Mouse (Mus musculus) forebrain, embryonic 13.5 days (tissue): ENCODE measurements at regions not wholly inside any gene's neighbourhood (a gene's known extent, or its start where the extent isn't known, plus 50 kb on each side); places are given as distances from the start of the nearest gene placed in this dataset.

ENCODE experiments used
- ATAC-seq: fragments of 200-750 bp; cut with Nextera tagmentation; 2 replicates; pipeline ENCODE4 v1.8.0; 2017
- H3K27ac ChIP-seq: fragments of 300-500 bp; sonication (generic); 2 replicates; pipeline ENCODE4 v1.5.1; 2015; ENCODE audit warnings: inconsistent platforms, mild to moderate bottlenecking, moderate library complexity
- H3K27me3 ChIP-seq: fragments of 300-500 bp; sonication (generic); 2 replicates; pipeline ENCODE4 v1.6.1; 2015; ENCODE audit warnings: mild to moderate bottlenecking, inconsistent platforms
- H3K36me3 ChIP-seq: fragments of 300-500 bp; sonication (generic); 2 replicates; pipeline ENCODE4 v1.6.1; 2015; ENCODE audit warnings: mild to moderate bottlenecking, inconsistent platforms; ENCODE audit not compliant: poor library complexity, severe bottlenecking
- H3K4me1 ChIP-seq: fragments of 300-500 bp; sonication (generic); 2 replicates; pipeline ENCODE4 v1.6.1; 2015; ENCODE audit warnings: inconsistent platforms
- H3K4me2 ChIP-seq: fragments of 300-500 bp; sonication (generic); 2 replicates; pipeline ENCODE4 v1.6.1; 2015; ENCODE audit warnings: inconsistent platforms, mild to moderate bottlenecking, moderate library complexity
- H3K4me3 ChIP-seq: fragments of 300-500 bp; sonication (generic); 2 replicates; pipeline ENCODE4 v1.5.1; 2015; ENCODE audit warnings: mild to moderate bottlenecking, inconsistent platforms
- H3K9ac ChIP-seq: fragments of 300-500 bp; sonication (generic); 2 replicates; pipeline ENCODE4 v1.6.1; 2015; ENCODE audit warnings: mild to moderate bottlenecking, inconsistent platforms
- H3K9me3 ChIP-seq: fragments of 300-500 bp; sonication (generic); replicated peaks from 2 replicates; pipeline ENCODE4 v1.6.1; 2016; ENCODE audit warnings: inconsistent platforms
- WGBS: fragments of 180-500 bp; shearing (Covaris S2); methylation state at CpG from one replicate; pipeline ENCODE4 v1.1.7; 2015; 5-methylcytosine and 5-hydroxymethylcytosine counted together

- H3K9me3 ChIP-seq, result no peaks in the 10 kb centered on the region
- no peak overlapping the region for H3K27ac ChIP-seq
- H3K4me2 ChIP-seq, result no peak overlapping the region
- 76% methylated on average over 2 of the region's 2 CpGs for WGBS
- no peaks in the 10 kb centered on the region for H3K4me1 ChIP-seq
- no peak overlapping the region for H3K9ac ChIP-seq
- no peak overlapping the region for H3K4me3 ChIP-seq
- ATAC-seq, result no peak
- H3K27me3 ChIP-seq, result no peaks in the 10 kb centered on the region
- H3K36me3 ChIP-seq, result no peaks in the 10 kb centered on the region
These were observed 361.6 kb upstream of the Edil3 start for GRCm38 (mm10) chr13:88459474-88460173.

- no peak overlapping the region for H3K9ac ChIP-seq
- WGBS, result 73% methylated on average over 10 of the region's 10 CpGs
- no peak overlapping the region for H3K4me2 ChIP-seq
- H3K4me3 ChIP-seq, result no peak overlapping the region
- peak; percentile 69; the same call in 1 of the 2 replicates for ATAC-seq
- no peaks in the 10 kb centered on the region for H3K4me1 ChIP-seq
- H3K36me3 ChIP-seq, result no peaks in the 10 kb centered on the region
- no peak overlapping the region for H3K27ac ChIP-seq
- H3K27me3 ChIP-seq, result no peaks in the 10 kb centered on the region
- H3K9me3 ChIP-seq, result 0 out of 2 replicates have a peak, but pooled peaks cover 2% of the 10 kb centered on the region
These were observed 331.2 kb upstream of the Edil3 start for GRCm38 (mm10) chr13:88490104-88490503.

- Histone ChIP-seq H3K27me3 (no peaks in the 10 kb centered on the region), H3K36me3 (no peaks in the 10 kb centered on the region), H3K27ac (no peak overlapping the region), H3K9ac (no peak overlapping the region), H3K4me1 (no peaks in the 10 kb centered on the region), H3K4me3 (no peak overlapping the region), H3K9me3 (no peaks in the 10 kb centered on the region), H3K4me2 (no peak overlapping the region)
- WGBS, result 82% methylated on average over 1 of the region's 1 CpGs
- ATAC-seq, result no peak
These were observed 310.3 kb upstream of the Edil3 start for GRCm38 (mm10) chr13:88510850-88511554.

GRCm38 (mm10) chr13:88534796-88535195 lies 286.5 kb upstream of the Edil3 start:
- Histone ChIP-seq H3K9me3 (no peaks in the 10 kb centered on the region), H3K4me1 (no peaks in the 10 kb centered on the region), H3K9ac (no peak overlapping the region), H3K4me3 (no peak overlapping the region), H3K4me2 (no peak overlapping the region), H3K27ac (no peak overlapping the region), H3K36me3 (no peaks in the 10 kb centered on the region), H3K27me3 (no peaks in the 10 kb centered on the region)
- ATAC-seq, result no peak

DNA sequence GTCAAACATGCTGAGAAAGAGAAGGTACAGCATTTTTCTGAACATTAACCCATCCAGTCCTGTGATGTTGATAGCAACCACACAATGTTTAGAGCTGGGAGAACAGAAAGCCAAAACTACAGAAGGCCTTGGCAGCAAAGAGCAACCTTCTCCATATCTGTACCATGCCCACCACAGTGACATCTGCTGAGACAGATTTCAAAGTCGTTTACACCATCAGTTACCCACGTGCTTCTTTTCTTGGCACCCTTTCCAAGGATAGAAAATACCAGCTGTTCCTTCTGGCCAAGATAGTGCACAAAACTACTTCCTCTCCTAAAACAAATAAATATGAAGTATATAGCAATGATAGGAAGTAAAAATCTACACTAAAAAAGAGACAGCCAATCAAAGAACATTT lies 266.8 kb upstream of the Edil3 start:
- H3K9me3 ChIP-seq, result no peaks in the 10 kb centered on the region
- no peak overlapping the region for H3K4me2 ChIP-seq
- no peak overlapping the region for H3K27ac ChIP-seq
- no peak overlapping the region for H3K9ac ChIP-seq
- H3K4me1 ChIP-seq, result no peaks in the 10 kb centered on the region
- no peak overlapping the region for H3K4me3 ChIP-seq
- H3K27me3 ChIP-seq, result no peaks in the 10 kb centered on the region
- H3K36me3 ChIP-seq, result no peaks in the 10 kb centered on the region
- WGBS, result 53% methylated on average over 2 of the region's 2 CpGs
- peak; percentile 97 for ATAC-seq

GRCm38 (mm10) chr13:88564978-88565377 lies 256.3 kb upstream of the Edil3 start:
- no peak overlapping the region for H3K9ac ChIP-seq
- no peaks in the 10 kb centered on the region for H3K4me1 ChIP-seq
- WGBS, result 80% methylated on average over 1 of the region's 1 CpGs
- no peaks in the 10 kb centered on the region for H3K36me3 ChIP-seq
- no peak overlapping the region for H3K27ac ChIP-seq
- no peaks in the 10 kb centered on the region for H3K27me3 ChIP-seq
- no peaks in the 10 kb centered on the region for H3K9me3 ChIP-seq
- ATAC-seq, result no peak
- no peak overlapping the region for H3K4me2 ChIP-seq
- no peak overlapping the region for H3K4me3 ChIP-seq

DNA sequence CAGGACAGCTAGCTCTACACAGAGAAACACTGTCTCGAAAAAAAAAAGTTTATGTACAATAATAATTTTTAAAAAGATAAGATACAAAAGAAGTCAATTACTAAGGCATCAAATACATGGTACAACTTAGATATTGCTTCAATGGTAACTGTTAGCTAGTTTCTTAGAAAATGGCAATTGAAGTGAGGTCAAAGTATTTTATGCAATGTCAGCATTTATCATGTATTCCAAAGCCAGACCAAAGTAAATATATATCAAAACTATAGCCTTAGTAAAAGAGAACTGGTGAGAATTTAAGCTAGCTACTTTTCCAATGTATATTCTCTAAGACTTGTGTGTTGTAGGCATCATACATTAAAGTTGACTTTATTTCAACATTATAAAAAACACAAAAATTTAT lies 219.0 kb upstream of the Edil3 start:
- Histone ChIP-seq H3K9me3 (no peaks in the 10 kb centered on the region), H3K27me3 (no peaks in the 10 kb centered on the region), H3K4me2 (no peak overlapping the region), H3K27ac (no peak overlapping the region), H3K4me1 (no peaks in the 10 kb centered on the region), H3K4me3 (no peak overlapping the region), H3K9ac (no peak overlapping the region), H3K36me3 (no peaks in the 10 kb centered on the region)
- 57% methylated on average over 1 of the region's 1 CpGs for WGBS
- ATAC-seq, result no peak

GRCm38 (mm10) chr13:88610610-88611009 lies 210.7 kb upstream of the Edil3 start:
- Histone ChIP-seq H3K27ac (no peak overlapping the region), H3K4me1 (no peaks in the 10 kb centered on the region), H3K9ac (no peak overlapping the region), H3K27me3 (no peaks in the 10 kb centered on the region), H3K9me3 (no peaks in the 10 kb centered on the region), H3K4me2 (no peak overlapping the region), H3K4me3 (no peak overlapping the region), H3K36me3 (no peaks in the 10 kb centered on the region)
- WGBS, result 59% methylated on average over 2 of the region's 2 CpGs
- ATAC-seq, result no peak

DNA sequence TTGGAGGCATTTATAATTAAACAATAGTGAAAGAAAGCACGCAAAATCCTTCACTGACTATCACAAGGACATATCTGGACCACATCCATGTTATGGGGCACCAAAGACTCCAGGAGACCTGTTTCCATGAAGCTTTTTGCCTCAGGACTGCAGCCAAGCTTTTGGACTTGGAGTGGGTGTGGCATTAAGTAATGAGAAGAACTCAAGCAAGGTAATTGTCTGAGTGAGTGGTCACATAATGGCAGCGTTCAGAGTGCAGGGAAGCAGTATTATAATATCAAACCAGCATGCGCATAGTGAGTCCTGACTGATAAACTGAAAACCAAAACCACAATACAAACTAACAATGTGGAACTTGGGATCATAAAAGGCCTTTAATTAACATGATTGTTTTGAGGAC lies 208.0 kb upstream of the Edil3 start:
- no peak overlapping the region for H3K27ac ChIP-seq

GRCm38 (mm10) chr13:88650135-88650534 lies 171.1 kb upstream of the Edil3 start:
- Histone ChIP-seq H3K4me3 (no peak overlapping the region), H3K9ac (no peak overlapping the region), H3K4me1 (0 out of 2 replicates have a peak, but pooled peaks cover 5% of the 10 kb centered on the region), H3K27me3 (no peaks in the 10 kb centered on the region), H3K27ac (no peak overlapping the region), H3K9me3 (no peaks in the 10 kb centered on the region), H3K4me2 (no peak overlapping the region), H3K36me3 (no peaks in the 10 kb centered on the region)
- WGBS, result 68% methylated on average over 2 of the region's 2 CpGs
- ATAC-seq, result peak; percentile 48; the same call in 1 of the 2 replicates

More for the DNA sequence above, 208.0 kb upstream of the Edil3 start:
- 76% methylated on average over 3 of the region's 3 CpGs for WGBS
- Histone ChIP-seq H3K4me3 (no peak overlapping the region), H3K4me2 (no peak overlapping the region), H3K4me1 (no peaks in the 10 kb centered on the region), H3K36me3 (no peaks in the 10 kb centered on the region), H3K9me3 (no peaks in the 10 kb centered on the region), H3K27me3 (no peaks in the 10 kb centered on the region), H3K9ac (no peak overlapping the region)
- no peak for ATAC-seq

DNA sequence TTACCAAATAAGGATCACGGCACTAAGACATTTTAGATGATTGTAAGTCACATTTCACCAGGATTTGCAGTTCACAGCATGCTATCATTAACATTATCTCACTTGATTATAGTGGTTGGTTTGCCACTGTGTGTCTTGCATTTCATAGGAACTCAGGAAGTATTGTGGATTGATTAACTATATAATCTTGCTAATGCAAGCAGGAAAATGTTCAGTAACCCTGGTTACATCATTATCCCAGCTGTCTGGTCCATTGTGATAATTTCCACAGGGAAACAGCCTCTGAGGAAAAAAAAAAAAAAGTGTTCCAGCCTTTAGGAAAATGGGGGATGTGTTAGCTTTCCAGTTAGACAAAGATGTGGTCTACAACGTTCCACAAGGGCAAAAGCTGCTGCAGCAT lies 170.2 kb upstream of the Edil3 start:
- Histone ChIP-seq H3K36me3 (no peaks in the 10 kb centered on the region), H3K4me3 (no peak overlapping the region), H3K27me3 (no peaks in the 10 kb centered on the region), H3K4me1 (0 out of 2 replicates have a peak, but pooled peaks cover 5% of the 10 kb centered on the region), H3K9me3 (no peaks in the 10 kb centered on the region), H3K4me2 (no peak overlapping the region), H3K9ac (no peak overlapping the region), H3K27ac (no peak overlapping the region; the same call in 1 of the 2 replicates)
- ATAC-seq, result no peak; the same call in 1 of the 2 replicates
- WGBS, result 49% methylated on average over 2 of the region's 2 CpGs

DNA sequence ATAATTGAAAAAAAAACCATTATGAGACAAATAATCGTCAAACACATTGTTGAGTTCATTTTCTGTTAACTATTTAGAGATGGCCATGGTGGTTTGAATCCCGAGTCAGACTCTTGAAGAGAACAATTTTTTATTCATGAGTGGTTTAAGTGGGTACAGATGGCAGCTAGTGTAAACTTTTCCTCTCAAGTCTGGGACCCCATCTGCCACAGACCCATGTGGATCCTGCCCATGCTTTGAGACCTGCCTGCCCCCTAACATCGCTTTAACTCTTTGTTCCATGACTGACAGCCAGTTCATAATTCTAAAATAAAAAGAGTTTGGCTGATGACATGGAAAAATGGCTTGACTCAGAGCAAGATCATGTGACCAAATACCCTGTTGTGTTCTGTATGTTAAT lies 166.2 kb upstream of the Edil3 start:
- H3K4me2 ChIP-seq, result no peak overlapping the region
- H3K27me3 ChIP-seq, result no peaks in the 10 kb centered on the region
- 0 out of 2 replicates have a peak, but pooled peaks cover 5% of the 10 kb centered on the region for H3K4me1 ChIP-seq
- H3K9ac ChIP-seq, result no peak overlapping the region
- H3K36me3 ChIP-seq, result no peaks in the 10 kb centered on the region
- no peak overlapping the region for H3K4me3 ChIP-seq
- ATAC-seq, result peak; percentile 57; the same call in 1 of the 2 replicates
- no peak overlapping the region for H3K27ac ChIP-seq
- 82% methylated on average over 3 of the region's 3 CpGs for WGBS
- no peaks in the 10 kb centered on the region for H3K9me3 ChIP-seq
